Mouse (Mus musculus): ENCODE data around the gene Polk. TPM values are rescaled to one million over a fixed set of nuclear protein-coding genes. Genes with fewer than 3 reads are reported as not detected.

Polk gene
- polyA plus RNA-seq, 1 experiment from 2014 or later = 11.5 TPM

DNA sequence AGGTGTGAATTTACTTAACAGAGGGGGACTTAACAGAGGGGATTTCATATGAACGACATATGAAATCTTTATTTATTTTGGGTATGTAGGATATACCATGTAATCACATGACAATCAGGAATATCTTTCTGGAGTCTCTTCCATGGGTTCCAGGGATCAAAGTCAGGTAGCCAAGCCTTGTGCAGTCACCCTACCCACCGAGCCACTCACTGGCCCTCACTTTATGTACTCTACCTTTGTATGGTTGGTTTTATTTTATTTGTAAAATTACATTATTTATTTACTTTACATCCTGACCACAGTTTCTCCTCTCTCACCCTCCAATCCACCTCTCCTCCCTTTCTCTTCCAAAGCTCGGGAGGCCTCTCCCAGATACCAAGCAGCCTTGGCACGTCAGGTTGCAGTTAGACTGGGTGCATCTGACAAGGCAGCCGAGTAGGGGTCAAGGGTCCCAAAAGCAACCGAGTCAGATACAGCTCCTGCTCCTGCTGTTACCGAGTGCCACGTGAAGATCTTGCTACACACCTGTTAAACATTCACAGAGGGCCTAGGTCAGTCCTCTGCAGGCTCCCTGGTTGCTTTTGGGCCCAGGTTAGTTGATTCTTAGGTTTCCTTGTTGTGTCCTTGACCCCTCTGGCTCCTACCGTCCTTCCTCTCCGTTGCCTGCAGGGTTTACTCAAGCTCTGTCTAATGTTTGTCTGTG, 28.1 kb upstream of the Polk start:
- WGBS = 28% methylated on average over 10 of the region's 10 CpGs
- H3K4me2 ChIP-seq (replicated peaks; ENCODE audit: low read depth, low read length) = no peak overlapping the region

DNA sequence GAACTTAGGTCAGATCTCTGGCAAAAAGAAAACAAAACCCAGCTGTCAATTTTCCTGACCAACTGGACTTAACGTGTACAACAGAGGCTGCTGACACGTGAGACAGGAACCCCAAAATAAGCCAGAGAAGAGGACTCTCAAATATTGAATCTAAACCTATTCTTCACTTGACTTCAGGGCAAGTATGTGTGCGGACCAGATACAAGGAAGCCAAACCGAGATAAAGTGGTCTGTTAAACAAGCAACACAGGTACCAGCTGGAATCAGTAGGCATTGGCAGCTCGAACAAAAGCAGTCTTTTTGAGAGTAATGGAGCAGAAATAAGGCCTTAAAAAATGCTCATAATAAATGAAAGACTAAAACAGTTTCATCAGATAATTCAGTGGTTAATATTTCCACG, 25.6 kb upstream of the Polk start:
- no peak overlapping the region for H3K9ac ChIP-seq (replicated peaks; ENCODE audit: low read depth, low read length)
- no peak overlapping the region for H3K4me3 ChIP-seq (ENCODE audit: low read depth, low read length)
- peaks cover 9% of the 10 kb centered on the region for H3K4me1 ChIP-seq (ENCODE audit: control insufficient read depth, insufficient read depth, low read length)
- H3K4me2 ChIP-seq (replicated peaks; ENCODE audit: low read depth, low read length) = no peak overlapping the region
- 0 out of 2 replicates have a peak, but pooled peaks cover 2% of the 10 kb centered on the region for H3K36me3 ChIP-seq (ENCODE audit: control insufficient read depth, insufficient read depth, low read length)
- H3K27ac ChIP-seq (ENCODE audit: low read length) = no peak overlapping the region
- 59% methylated on average over 6 of the region's 6 CpGs for WGBS
- H3K27me3 ChIP-seq (ENCODE audit: control insufficient read depth, insufficient read depth, low read length) = no peaks in the 10 kb centered on the region
- no peak for ATAC-seq (ENCODE audit: insufficient number of reproducible peaks, insufficient read depth, low FRiP score, low read depth)
- H3K9me3 ChIP-seq (ENCODE audit: control insufficient read depth, low read depth, low read length) = no peaks in the 10 kb centered on the region

More for the DNA sequence above, 28.1 kb upstream of the Polk start:
- peaks cover 9% of the 10 kb centered on the region for H3K4me1 ChIP-seq (ENCODE audit: control insufficient read depth, insufficient read depth, low read length)
- H3K4me3 ChIP-seq (ENCODE audit: low read depth, low read length) = no peak overlapping the region
- peak; percentile 42; the same call in 1 of the 2 replicates for ATAC-seq (ENCODE audit: insufficient number of reproducible peaks, insufficient read depth, low FRiP score, low read depth)
- 0 out of 2 replicates have a peak, but pooled peaks cover 4% of the 10 kb centered on the region for H3K36me3 ChIP-seq (ENCODE audit: control insufficient read depth, insufficient read depth, low read length)
- no peaks in the 10 kb centered on the region for H3K9me3 ChIP-seq (ENCODE audit: control insufficient read depth, low read depth, low read length)
- H3K9ac ChIP-seq (replicated peaks; ENCODE audit: low read depth, low read length) = no peak overlapping the region
- H3K27me3 ChIP-seq (ENCODE audit: control insufficient read depth, insufficient read depth, low read length) = no peaks in the 10 kb centered on the region
- no peak overlapping the region for H3K27ac ChIP-seq (ENCODE audit: low read length)

DNA sequence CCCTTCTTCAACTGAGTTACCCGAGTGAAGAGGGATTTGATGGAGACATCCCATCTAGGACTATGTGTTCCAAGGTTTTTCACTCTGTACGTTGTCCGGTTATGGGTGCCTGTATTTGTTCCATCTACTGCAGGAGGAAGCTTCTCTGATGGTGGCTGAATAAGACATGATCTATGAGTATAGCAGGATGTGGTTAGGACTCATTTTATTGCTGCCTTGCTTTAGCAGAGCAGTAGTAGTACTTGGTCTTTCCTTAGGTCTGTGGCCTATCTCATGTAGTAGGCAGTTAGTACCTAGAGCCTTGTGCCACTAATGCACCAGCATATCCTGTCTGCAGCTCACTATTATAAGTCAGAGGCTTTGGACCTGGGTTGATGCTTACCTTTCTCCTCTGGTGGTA, 12.7 kb upstream of the Polk start:
- Histone ChIP-seq H3K4me2 (replicated peaks; ENCODE audit: low read depth, low read length) (no peak overlapping the region), H3K27me3 (ENCODE audit: control insufficient read depth, insufficient read depth, low read length) (no peaks in the 10 kb centered on the region), H3K9ac (replicated peaks; ENCODE audit: low read depth, low read length) (no peak overlapping the region), H3K4me3 (ENCODE audit: low read depth, low read length) (no peak overlapping the region), H3K36me3 (ENCODE audit: control insufficient read depth, insufficient read depth, low read length) (no peaks in the 10 kb centered on the region), H3K9me3 (ENCODE audit: control insufficient read depth, low read depth, low read length) (no peaks in the 10 kb centered on the region), H3K4me1 (ENCODE audit: control insufficient read depth, insufficient read depth, low read length) (no peaks in the 10 kb centered on the region), H3K27ac (ENCODE audit: low read length) (no peak overlapping the region)
- WGBS = 99% methylated on average over 3 of the region's 3 CpGs
- ATAC-seq (ENCODE audit: insufficient number of reproducible peaks, insufficient read depth, low FRiP score, low read depth) = no peak

DNA sequence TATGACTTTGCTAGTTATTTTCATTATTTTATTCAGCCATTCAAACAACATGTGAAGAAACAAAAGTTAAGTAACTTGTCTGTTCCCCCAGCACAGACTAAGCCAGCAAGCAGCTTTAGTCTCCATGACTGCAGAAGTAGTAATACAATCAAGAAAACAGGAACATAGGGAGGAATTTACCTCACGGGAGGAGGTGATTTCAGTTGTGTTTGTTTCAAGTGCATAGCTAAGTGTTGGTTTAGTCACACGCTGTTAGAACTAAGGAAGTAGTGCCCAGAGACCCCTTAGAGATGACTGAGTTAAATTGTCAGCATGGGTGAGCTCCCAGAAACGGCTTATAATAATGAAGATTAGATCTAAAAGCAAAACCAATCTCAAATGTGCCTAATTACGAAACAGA, 5.6 kb upstream of the Polk start:
- ATAC-seq (ENCODE audit: insufficient number of reproducible peaks, insufficient read depth, low FRiP score, low read depth) = no peak
- Histone ChIP-seq H3K36me3 (ENCODE audit: control insufficient read depth, insufficient read depth, low read length) (no peaks in the 10 kb centered on the region; the same call in 1 of the 2 replicates), H3K4me2 (replicated peaks; ENCODE audit: low read depth, low read length) (no peak overlapping the region), H3K9me3 (ENCODE audit: control insufficient read depth, low read depth, low read length) (no peaks in the 10 kb centered on the region), H3K9ac (replicated peaks; ENCODE audit: low read depth, low read length) (no peak overlapping the region), H3K27ac (ENCODE audit: low read length) (no peak overlapping the region), H3K4me3 (ENCODE audit: low read depth, low read length) (no peak overlapping the region), H3K4me1 (ENCODE audit: control insufficient read depth, insufficient read depth, low read length) (no peaks in the 10 kb centered on the region), H3K27me3 (ENCODE audit: control insufficient read depth, insufficient read depth, low read length) (no peaks in the 10 kb centered on the region)
- WGBS = 58% methylated on average over 4 of the region's 4 CpGs

DNA sequence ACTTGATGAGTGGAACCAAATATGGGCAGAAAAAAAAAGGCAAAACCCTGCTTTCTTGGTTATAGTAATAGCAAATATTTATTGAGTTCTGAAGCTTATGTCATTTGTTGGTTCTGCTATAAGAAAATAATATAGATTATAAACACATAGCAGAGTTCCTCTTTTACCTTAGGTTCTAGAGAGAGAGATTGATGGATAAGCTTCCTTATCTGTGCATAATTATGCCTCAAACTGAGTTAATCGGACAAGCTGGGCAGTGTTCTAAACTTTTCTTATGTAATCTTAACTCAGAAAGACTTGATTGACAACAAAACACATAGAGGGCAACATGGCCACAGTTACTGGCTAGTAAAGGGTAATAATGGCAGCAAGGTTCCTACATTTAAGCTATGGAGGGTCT, 4.9 kb upstream of the Polk start:
- no peaks in the 10 kb centered on the region for H3K27me3 ChIP-seq (ENCODE audit: control insufficient read depth, insufficient read depth, low read length)
- no peak overlapping the region for H3K27ac ChIP-seq (ENCODE audit: low read length)
- H3K9ac ChIP-seq (replicated peaks; ENCODE audit: low read depth, low read length) = no peak overlapping the region
- no peaks in the 10 kb centered on the region for H3K4me1 ChIP-seq (ENCODE audit: control insufficient read depth, insufficient read depth, low read length)
- H3K9me3 ChIP-seq (ENCODE audit: control insufficient read depth, low read depth, low read length) = no peaks in the 10 kb centered on the region
- 78% methylated on average over 1 of the region's 1 CpGs for WGBS
- no peak for ATAC-seq (ENCODE audit: insufficient number of reproducible peaks, insufficient read depth, low FRiP score, low read depth)
- H3K4me3 ChIP-seq (ENCODE audit: low read depth, low read length) = no peak overlapping the region
- no peak overlapping the region for H3K4me2 ChIP-seq (replicated peaks; ENCODE audit: low read depth, low read length)
- H3K36me3 ChIP-seq (ENCODE audit: control insufficient read depth, insufficient read depth, low read length) = no peaks in the 10 kb centered on the region; the same call in 1 of the 2 replicates

DNA sequence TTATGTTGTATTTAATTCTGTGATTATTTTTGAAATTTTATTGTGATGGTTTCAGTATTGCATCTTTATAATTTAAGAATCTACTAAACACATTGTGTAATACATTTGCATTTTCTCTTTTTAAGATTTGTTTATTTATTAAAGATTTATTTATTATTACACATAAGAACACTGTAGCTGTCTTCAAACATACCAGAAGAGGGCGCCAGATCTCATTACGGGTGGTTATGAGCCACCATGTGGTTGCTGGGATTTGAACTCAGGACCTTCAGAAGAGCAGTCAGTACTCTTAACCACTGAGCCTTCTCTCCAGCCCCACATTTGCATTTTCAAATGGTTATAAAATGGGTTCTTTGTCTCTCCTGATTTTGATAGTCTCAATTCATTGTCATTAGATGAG, 2.1 kb upstream of the Polk start:
- ATAC-seq (ENCODE audit: insufficient number of reproducible peaks, insufficient read depth, low FRiP score, low read depth) = no peak
- H3K27ac ChIP-seq (ENCODE audit: low read length) = no peak overlapping the region
- WGBS = 71% methylated on average over 2 of the region's 2 CpGs

DNA sequence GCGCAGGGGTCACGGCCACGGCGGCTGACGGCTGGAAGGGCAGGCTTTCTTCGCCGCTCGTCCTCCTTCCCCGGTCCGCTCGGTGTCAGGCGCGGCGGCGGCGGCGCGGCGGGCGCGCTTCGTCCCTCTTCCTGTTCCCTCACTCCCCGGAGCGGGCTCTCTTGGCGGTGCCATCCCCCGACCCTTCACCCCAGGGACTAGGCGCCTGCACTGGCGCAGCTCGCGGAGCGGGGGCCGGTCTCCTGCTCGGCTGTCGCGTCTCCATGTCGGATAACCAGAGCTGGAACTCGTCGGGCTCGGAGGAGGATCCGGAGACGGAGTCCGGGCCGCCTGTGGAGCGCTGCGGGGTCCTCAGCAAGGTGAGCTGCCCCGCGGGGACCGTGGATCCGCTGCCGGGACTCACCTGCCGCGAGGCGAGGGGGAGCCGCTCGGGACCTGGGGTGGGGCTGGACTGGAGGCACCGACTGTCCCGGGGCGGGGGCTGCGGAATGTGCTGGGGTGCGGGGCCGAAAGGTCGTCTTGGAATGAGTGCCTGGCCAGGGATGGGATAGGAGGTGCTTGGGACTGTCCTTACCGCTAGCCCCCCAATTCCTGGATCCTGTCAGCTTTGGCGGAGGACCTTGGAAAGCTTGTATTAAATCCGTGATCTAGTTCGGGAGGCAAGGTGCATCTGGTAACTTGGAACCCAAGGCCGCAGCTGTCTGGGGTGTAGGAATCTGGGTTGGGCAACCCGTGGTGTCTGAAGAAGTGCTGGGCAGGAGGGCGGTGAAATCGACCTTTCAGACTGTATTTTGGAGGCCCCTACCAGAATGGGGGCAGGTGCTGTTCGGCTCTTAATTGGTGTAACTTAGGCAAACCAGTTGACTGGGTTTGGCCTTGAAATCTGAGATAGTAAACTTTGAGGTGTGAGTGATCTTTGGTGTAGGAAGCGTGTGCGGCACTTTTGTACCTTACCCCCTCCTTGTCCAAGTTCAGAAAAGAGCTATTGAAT, 817 bp upstream of the Polk start:
- Histone ChIP-seq H3K4me2 (replicated peaks; ENCODE audit: low read depth, low read length) (peak overlapping the region; percentile 79), H3K4me3 (ENCODE audit: low read depth, low read length) (peak overlapping the region; percentile 96), H3K36me3 (ENCODE audit: control insufficient read depth, insufficient read depth, low read length) (no peaks in the 10 kb centered on the region), H3K9me3 (ENCODE audit: control insufficient read depth, low read depth, low read length) (no peaks in the 10 kb centered on the region), H3K4me1 (ENCODE audit: control insufficient read depth, insufficient read depth, low read length) (peaks cover 2% of the 10 kb centered on the region; the same call in 1 of the 2 replicates), H3K27me3 (ENCODE audit: control insufficient read depth, insufficient read depth, low read length) (no peaks in the 10 kb centered on the region), H3K9ac (replicated peaks; ENCODE audit: low read depth, low read length) (peak overlapping the region; percentile 83), H3K27ac (ENCODE audit: low read length) (peak overlapping the region; percentile 83)
- peak; percentile 76 for ATAC-seq (ENCODE audit: insufficient number of reproducible peaks, insufficient read depth, low FRiP score, low read depth)
- WGBS = under 1% methylated on average over 59 of the region's 73 CpGs

More for the DNA sequence above, 2.1 kb upstream of the Polk start:
- H3K4me1 ChIP-seq (ENCODE audit: control insufficient read depth, insufficient read depth, low read length) = peaks cover 2% of the 10 kb centered on the region; the same call in 1 of the 2 replicates
- no peaks in the 10 kb centered on the region for H3K9me3 ChIP-seq (ENCODE audit: control insufficient read depth, low read depth, low read length)
- no peaks in the 10 kb centered on the region for H3K27me3 ChIP-seq (ENCODE audit: control insufficient read depth, insufficient read depth, low read length)
- no peak overlapping the region for H3K9ac ChIP-seq (replicated peaks; ENCODE audit: low read depth, low read length)
- H3K36me3 ChIP-seq (ENCODE audit: control insufficient read depth, insufficient read depth, low read length) = no peaks in the 10 kb centered on the region; the same call in 1 of the 2 replicates
- H3K4me2 ChIP-seq (replicated peaks; ENCODE audit: low read depth, low read length) = peak overlapping the region; percentile 79; the same call in 1 of the 2 replicates
- H3K4me3 ChIP-seq (ENCODE audit: low read depth, low read length) = peak overlapping the region; percentile 96; the same call in 1 of the 2 replicates

DNA sequence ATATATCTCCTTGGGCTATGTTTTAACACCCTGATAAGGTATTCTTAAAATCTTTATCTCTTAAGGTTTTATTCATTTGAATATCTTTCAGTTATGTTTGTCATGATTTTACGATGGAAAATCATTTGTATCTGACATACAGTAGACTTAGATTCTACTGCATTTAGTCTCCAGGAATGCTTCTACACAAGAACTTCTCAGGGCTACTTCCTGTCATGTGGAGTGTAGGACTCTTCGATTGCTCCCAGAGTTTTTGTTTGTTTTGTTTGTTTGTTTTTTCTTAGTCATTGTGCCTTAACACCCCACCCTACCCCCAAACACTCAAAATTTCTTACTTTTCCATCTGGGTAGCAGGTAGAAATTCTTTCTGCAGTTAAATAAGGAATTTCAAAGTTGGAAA, 998 bp downstream of the Polk start:
- peaks cover 2% of the 10 kb centered on the region; the same call in 1 of the 2 replicates for H3K4me1 ChIP-seq (ENCODE audit: control insufficient read depth, insufficient read depth, low read length)
- H3K9me3 ChIP-seq (ENCODE audit: control insufficient read depth, low read depth, low read length) = no peaks in the 10 kb centered on the region
- 24% methylated on average over 2 of the region's 2 CpGs for WGBS
- peak overlapping the region; percentile 96 for H3K4me3 ChIP-seq (ENCODE audit: low read depth, low read length)
- ATAC-seq (ENCODE audit: insufficient number of reproducible peaks, insufficient read depth, low FRiP score, low read depth) = no peak
- H3K4me2 ChIP-seq (replicated peaks; ENCODE audit: low read depth, low read length) = peak overlapping the region; percentile 44
- H3K27ac ChIP-seq (ENCODE audit: low read length) = no peak overlapping the region
- no peaks in the 10 kb centered on the region for H3K36me3 ChIP-seq (ENCODE audit: control insufficient read depth, insufficient read depth, low read length)
- H3K9ac ChIP-seq (replicated peaks; ENCODE audit: low read depth, low read length) = no peak overlapping the region
- no peaks in the 10 kb centered on the region for H3K27me3 ChIP-seq (ENCODE audit: control insufficient read depth, insufficient read depth, low read length)
